9 mouse cellular contexts compared by ENCODE assay signal in the genomic region with DNA sequence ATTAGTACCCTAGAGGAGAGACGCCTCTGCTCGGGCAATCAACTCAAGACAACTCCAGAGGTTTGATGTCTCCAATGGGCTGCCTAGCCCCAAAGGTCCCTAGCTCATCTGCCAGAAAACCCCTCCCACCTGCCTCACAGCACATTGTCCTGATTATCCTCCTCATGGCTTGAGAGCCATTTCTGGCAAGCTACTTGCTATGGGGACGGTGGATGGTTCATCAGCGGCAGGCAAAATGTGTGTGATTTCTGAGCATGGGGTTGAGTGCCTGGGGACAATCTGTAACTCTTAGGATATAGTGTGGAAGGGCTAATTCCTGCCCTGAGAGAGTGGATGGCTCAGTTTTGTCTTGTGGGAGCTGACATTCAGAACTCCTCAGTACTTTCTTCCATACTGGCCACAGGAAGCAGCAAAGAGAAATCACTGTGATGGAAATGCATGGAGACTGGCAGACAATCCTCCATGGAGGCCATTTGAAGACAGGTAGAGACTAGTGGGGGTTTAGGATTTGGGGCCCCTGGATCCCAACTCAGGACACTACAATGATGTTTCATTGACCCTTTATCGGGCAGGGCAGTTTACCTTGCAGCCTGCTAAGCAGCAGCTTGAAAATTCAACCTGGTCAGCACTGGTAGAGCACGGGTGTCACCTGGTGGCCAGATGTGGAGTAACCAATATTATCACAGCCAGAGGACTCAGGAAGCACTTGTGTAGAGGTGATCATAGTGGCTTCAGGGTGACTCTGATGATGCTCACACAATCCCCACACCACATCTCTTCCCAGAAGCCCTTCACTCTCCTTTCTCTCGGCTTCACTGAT.
DNase-seq lines count a peak whose midpoint lies in the region; ATAC-seq and TF ChIP-seq lines count a peak whose summit lies in the region.
"Had no signal": no experiment of that assay in that cellular context is flagged by ENCODE, and none has a peak within 500 bp of the region (broad histone marks: within the 10 kb centered on the region; RNA-seq: fewer than 3 reads in every experiment).

No protein-coding gene starts in this region.

- no peaks in the 10 kb centered on the region for H3K4me1 ChIP-seq in forebrain, embryonic 15.5 days
- H3K4me1 ChIP-seq in hindbrain, embryonic 10.5 days (replicated peaks): no peaks in the 10 kb centered on the region
- H3K4me1 ChIP-seq: limb, embryonic 12.5 days had no signal

- ATAC-seq in forebrain, embryonic 15.5 days (replicated peaks): peak; percentile 88

- no peaks in the 10 kb centered on the region for H3K36me3 ChIP-seq in forebrain, embryonic 15.5 days
- no peaks in the 10 kb centered on the region for H3K36me3 ChIP-seq in hindbrain, embryonic 10.5 days
- H3K36me3 ChIP-seq: limb, embryonic 12.5 days had no signal

- WGBS in forebrain, embryonic 15.5 days: 62% methylated on average over 7 of the region's 7 CpGs
- 63% methylated on average over 7 of the region's 7 CpGs for WGBS in hindbrain, embryonic 10.5 days

- no peak overlapping the region for H3K27ac ChIP-seq in forebrain, embryonic 15.5 days (replicated peaks)
- H3K27ac ChIP-seq in hindbrain, embryonic 10.5 days: no peak overlapping the region
- H3K27ac ChIP-seq in layer of hippocampus, adult 2 months: no peak overlapping the region
- H3K27ac ChIP-seq: limb, embryonic 12.5 days had no signal

- peak; percentile 83 for TF ChIP-seq CTCF in layer of hippocampus, adult 2 months (conservative IDR thresholded peaks at IDR 0.05)

- H3K4me3 ChIP-seq in forebrain, embryonic 15.5 days: no peak overlapping the region
- no peak overlapping the region for H3K4me3 ChIP-seq in hindbrain, embryonic 10.5 days
- no peak overlapping the region for H3K4me3 ChIP-seq in layer of hippocampus, adult 2 months
- H3K4me3 ChIP-seq: limb, embryonic 12.5 days had no signal

- peak; percentile 32 for DNase-seq in Muller cell, postnatal 12 days (ENCODE audit: inconsistent ontology term)
- DNase-seq in c-Kit-positive CD71-positive TER-119-positive erythroid progenitor cells, embryonic 14.5 days (ENCODE audit: low spot score): peak; percentile 6
- DNase-seq in hindbrain, embryonic 10.5 days (ENCODE audit: low spot score): peak; percentile 70
- peak in 1 of 2 experiments; percentile 28 for DNase-seq in layer of hippocampus, adult 2 months (ENCODE audit: low spot score in 2 of 2)
- peak; percentile 75 for DNase-seq in lung, postnatal 14 days
- DNase-seq in retina, postnatal 1 day: peak; percentile 66
- DNase-seq in urinary bladder, adult 2 months (ENCODE audit: low spot score): peak; percentile 37

- H3K9me3 ChIP-seq in forebrain, embryonic 15.5 days: no peaks in the 10 kb centered on the region
- H3K9me3 ChIP-seq in hindbrain, embryonic 10.5 days: no peaks in the 10 kb centered on the region
- H3K9me3 ChIP-seq: limb, embryonic 12.5 days had no signal

- no peak overlapping the region for H3K4me2 ChIP-seq in forebrain, embryonic 15.5 days (replicated peaks)
- H3K4me2 ChIP-seq: limb, embryonic 12.5 days had no signal

- H3K27me3 ChIP-seq in forebrain, embryonic 15.5 days: no peaks in the 10 kb centered on the region
- no peaks in the 10 kb centered on the region for H3K27me3 ChIP-seq in hindbrain, embryonic 10.5 days (ENCODE audit: insufficient read depth, poor library complexity, severe bottlenecking)
- H3K27me3 ChIP-seq: limb, embryonic 12.5 days had no signal

- no peak overlapping the region for H3K9ac ChIP-seq in forebrain, embryonic 15.5 days (replicated peaks)
- H3K9ac ChIP-seq: limb, embryonic 12.5 days had no signal
